Mouse (Mus musculus) spleen, adult 12 weeks (tissue): ENCODE measurements at regions not wholly inside any gene's neighbourhood (a gene's known extent, or its start where the extent isn't known, plus 50 kb on each side); places are given as distances from the start of the nearest gene placed in this dataset.

Experiments
- DNase-seq: peaks from one replicate; pipeline ENCODE4 v3.0.0; 2022; ENCODE audit warnings: low spot score

- no peak for DNase-seq
These were observed 59.7 kb downstream of the Prlhr start for GRCm38 (mm10) chr19:60408436-60408835.

DNA sequence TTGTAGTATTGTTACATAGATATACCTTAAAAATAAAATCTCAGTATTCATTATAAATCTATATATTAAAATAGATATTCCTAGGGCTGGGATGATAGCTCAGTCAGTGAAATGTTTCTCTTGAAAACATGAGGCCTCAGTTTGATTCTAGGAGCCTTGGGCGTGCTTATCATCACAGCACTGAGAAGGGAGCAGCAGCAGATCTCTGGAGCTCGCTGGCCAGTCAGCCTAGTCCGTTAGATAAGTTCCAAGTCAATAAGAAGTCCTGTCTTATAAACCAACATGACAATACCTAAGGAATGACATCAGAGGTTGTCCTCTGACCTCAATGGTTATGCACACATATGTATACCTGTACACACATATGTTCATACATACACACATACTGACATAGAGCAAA, 68.7 kb downstream of the Prlhr start:
- no peak for DNase-seq

GRCm38 (mm10) chr19:60397666-60398065, 70.4 kb downstream of the Prlhr start:
- no peak for DNase-seq

DNA sequence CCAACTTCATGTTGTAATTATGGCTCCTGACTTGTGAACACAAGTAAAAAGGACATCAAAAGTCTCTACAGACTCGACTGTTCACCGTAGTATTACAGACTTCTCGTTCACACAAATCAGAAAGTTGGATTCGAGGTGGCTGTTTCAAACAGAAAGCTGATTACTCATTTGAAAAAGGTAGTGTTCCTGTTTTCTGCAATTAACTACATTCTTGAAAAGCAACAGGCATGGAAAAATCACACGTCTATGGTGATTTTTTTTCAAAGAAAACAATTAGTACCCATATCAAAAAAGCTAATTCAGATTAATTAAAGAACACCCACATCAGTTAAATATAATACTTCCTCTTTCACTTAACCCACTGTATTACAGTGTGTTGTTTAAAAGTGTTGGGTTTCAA, 71.5 kb downstream of the Prlhr start:
- no peak for DNase-seq

DNA sequence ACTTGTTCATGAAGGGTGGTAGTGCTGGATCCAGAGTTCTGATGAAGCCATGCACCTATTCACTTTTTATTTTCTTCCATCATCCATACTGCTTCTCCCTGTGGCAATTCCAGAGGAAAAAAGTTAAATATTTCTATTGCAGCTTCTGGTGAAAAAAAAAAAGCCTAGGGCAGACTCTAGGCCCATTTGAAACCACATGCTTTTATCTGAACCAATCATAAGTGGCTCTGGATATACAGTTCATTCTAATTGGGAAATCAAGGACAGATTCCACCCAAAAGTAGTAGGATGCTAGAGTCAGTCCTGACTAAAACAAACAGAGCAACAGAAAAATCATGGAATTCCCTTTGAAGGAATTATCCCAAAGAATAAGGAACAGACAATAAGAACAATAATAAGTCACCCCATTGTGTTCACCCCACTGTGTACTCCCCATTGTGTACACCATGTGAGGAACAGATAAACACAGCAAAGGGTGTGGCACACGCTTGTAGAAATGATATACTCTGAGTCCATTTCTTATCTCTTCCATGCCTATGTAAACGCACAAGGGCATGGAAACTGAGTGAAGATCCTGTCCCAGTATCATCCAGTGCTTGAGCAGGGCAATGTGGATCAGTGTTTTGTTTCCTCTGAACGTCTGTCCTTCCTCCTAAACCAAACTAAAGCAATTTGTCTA, 81.4 kb downstream of the Prlhr start:
- no peak for DNase-seq

DNA sequence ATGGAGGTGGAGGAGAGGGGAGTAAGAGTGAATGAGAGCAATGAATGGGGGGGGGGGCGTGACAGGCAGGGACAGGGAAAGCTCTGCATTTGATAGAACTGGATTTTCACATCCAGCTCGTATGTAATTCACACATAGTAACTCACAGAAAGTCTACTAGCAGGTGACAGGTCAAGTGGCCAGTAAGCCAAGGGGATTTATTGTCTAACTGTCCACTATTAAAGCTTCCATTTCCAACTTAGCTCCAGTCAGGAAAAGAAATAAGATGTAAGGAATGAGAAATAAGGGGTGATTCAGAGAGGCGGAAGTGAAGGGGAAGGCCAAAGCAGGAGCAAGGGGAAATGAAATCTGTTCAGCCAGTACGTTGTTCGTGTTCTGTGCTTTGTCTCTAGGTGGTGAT, 83.4 kb downstream of the Prlhr start:
- no peak for DNase-seq

DNA sequence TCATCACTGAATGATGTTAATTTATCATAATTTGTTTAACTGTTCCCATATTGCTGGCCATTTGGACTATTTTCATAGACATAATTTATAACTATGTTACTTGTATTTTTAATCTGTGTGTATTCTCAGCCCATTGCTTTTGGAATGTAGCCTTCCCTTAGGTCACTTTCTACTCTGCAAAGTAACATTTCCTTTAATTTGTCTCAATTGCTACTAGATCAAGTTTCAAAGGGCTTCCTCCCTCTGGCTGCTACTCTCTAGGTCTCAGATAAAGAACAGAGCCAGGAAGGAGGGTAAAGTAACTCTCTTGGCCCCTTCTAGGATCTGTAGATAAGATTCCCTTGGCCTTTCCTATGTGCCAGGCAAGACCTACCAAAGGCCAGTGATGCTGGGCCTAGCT, 85.4 kb downstream of the Prlhr start:
- no peak for DNase-seq

- no peak for DNase-seq
These were observed 89.0 kb downstream of the Prlhr start for GRCm38 (mm10) chr19:60379030-60379605.

DNA sequence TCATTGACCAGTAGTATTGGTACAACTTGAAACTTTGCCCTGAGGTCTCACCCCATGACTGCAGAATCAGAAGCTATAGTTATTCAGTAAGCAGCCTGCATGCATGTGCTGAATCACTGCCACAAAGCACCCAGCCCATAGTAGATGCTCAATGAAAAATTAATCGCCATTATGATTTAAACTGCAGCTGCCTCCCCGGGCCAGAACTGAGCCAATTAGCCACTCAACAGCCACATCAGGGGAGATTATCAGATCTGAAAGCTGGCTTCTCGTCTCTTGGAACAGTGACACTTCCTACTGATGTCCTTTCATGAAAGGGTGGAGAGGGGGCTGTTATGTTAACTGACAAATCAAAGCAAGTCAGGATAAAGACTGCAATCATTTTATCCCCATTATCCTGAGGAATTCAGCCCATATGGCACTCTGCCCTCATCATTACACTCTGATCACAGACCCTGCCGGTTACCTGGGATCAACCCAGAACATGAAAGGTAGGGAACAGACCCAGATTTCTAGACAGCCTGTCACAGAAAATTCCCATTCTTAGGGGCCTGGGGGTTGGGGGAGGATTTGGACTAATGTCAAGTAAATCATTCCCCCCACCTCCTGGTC, 104.0 kb downstream of the Prlhr start:
- no peak for DNase-seq

GRCm38 (mm10) chr19:60344911-60345310, 118.4 kb upstream of the Fam204a start:
- DNase-seq = no peak

GRCm38 (mm10) chr19:60341485-60341884, 115.0 kb upstream of the Fam204a start:
- peak; percentile 6 for DNase-seq

DNA sequence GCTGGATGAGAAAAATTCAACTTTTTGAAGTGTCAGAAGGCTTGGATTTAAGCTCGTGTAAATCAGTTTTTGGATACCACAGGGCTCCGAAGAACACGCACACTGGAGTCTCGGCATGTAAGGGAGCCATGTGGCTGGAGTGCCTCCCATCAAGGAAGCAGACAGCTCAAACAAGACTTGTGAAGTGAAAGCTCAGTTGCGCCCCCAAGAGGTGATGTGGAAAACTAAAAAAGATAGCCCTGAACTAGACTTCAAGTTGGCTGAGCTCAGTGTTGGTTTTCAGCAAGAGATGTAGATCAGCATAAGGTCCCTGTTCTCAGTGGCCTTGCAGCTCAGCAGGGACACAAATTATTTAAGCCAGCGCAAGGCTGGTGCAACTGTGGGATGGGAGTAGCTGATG, 113.7 kb upstream of the Fam204a start:
- no peak for DNase-seq

DNA sequence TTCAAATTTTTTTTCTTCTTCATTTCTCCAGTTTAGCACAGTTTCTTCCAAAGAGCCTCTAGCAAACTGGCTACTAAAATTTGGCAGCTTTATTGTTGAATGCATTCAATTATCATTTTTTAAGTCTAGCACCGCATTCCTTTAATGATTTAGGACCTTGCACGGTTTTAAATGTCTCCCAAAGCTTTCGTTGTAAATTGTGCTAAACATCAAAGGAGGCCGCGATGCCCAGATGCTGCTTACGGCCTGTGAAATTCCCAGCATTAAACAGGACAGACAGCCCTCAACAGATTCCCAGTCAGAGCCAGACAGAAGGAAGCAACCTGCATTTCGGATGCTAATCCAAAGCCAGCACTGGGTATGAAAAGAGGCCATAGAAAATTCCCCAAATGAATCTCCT, 108.0 kb upstream of the Fam204a start:
- DNase-seq = no peak

DNA sequence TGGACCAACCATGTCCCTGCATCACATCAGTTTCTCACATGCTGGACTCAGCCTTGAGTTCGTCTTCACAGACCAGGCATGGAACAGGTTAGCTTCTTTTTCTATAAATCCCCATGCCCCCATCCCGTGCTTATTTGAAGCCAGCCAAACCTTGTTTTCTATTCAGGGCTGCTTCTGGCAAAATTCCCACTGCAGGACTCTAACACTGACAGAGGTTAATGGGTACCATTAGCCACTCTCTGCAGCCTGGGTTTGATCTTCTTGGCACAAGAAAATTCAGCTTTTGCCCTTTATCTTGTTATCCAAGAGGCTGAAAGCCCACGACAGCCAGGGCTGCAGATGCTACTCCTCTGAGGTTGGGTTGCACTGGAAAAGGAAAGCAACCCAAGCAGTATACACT, 101.8 kb upstream of the Fam204a start:
- no peak for DNase-seq

GRCm38 (mm10) chr19:60325612-60326011, 99.1 kb upstream of the Fam204a start:
- no peak for DNase-seq

GRCm38 (mm10) chr19:60325112-60325511, 98.6 kb upstream of the Fam204a start:
- DNase-seq = no peak

- peak; percentile 13 for DNase-seq
These were observed 84.1 kb upstream of the Fam204a start for GRCm38 (mm10) chr19:60310591-60310990.

DNA sequence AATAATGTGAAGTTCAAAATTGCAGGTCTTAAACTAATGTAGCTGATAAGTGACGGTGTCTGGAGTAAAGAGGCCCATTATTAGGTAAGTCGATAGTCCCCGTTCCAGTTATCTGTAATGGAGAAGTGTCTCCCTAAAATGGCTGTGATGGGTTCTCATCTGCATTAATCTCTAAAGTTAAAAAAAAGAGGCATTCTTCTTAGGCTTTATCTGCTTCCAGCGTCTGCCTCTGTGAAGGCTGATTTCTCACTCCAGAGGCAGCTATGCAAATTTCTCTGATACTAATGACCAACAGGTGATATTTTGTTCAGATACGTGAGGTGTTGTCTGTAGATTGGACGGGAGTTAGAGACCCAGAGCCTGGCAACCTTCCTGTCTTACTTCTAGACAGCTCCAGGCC, 75.9 kb upstream of the Fam204a start:
- DNase-seq = no peak

GRCm38 (mm10) chr19:60300891-60301290, 74.4 kb upstream of the Fam204a start:
- DNase-seq = no peak

DNA sequence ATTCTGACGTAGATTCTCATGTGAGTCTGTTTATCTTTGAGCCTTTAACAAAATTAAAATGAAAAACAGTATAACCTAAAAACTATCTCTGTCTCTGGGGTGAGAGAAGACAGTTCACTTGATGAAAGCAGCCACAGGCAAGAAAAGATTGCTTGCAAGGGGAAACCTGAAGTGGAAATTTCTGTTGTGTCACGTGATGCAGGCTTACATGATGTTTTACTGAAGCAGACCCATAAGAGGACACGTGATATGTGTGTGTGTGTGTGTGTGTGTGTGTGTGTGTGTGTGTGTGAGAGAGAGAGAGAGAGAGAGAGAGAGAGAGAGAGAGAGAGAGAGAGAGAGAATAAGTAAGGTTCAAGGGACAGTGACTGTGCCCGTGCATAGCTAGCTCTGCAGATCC, 63.7 kb upstream of the Fam204a start:
- no peak for DNase-seq

- no peak for DNase-seq
These were observed 60.4 kb upstream of the Fam204a start for GRCm38 (mm10) chr19:60286810-60287396.

GRCm38 (mm10) chr19:60284901-60285300, 58.4 kb upstream of the Fam204a start:
- no peak for DNase-seq
